Comparison of ENCODE assay signal across 9 mouse cellular contexts in genomic region chr13:46833586-46833985, GRCm38 (mm10).
"Had no signal": no experiment of that assay in that cellular context is flagged by ENCODE, and none has a peak within 500 bp of the region (broad histone marks: within the 10 kb centered on the region; RNA-seq: fewer than 3 reads in every experiment).

No protein-coding gene starts in this region.

- H3K27ac ChIP-seq: midbrain, embryonic 10.5 days; midbrain, embryonic 12.5 days; neural tube, embryonic 12.5 days; stomach, embryonic 15.5 days; stomach, postnatal 0 days had no signal

- H3K4me2 ChIP-seq: lung, embryonic 14.5 days; midbrain, embryonic 12.5 days; neural tube, embryonic 12.5 days; stomach, embryonic 15.5 days had no signal

- H3K9ac ChIP-seq: lung, embryonic 14.5 days; midbrain, embryonic 12.5 days; neural tube, embryonic 12.5 days; stomach, embryonic 15.5 days had no signal

- H3K4me1 ChIP-seq: midbrain, embryonic 12.5 days; neural tube, embryonic 12.5 days; stomach, embryonic 15.5 days had no signal

- H3K27me3 ChIP-seq: midbrain, embryonic 12.5 days; neural tube, embryonic 12.5 days; stomach, embryonic 15.5 days had no signal

- H3K4me3 ChIP-seq: midbrain, embryonic 10.5 days; midbrain, embryonic 12.5 days; neural tube, embryonic 12.5 days; stomach, embryonic 15.5 days had no signal

- DNase-seq: lung, postnatal 10 days; lung, postnatal 4 days; right cerebral cortex, postnatal 25 days had no signal

- H3K9me3 ChIP-seq: stomach, embryonic 15.5 days had no signal
